Mouse (Mus musculus) midbrain, embryonic 14.5 days (tissue): ENCODE results near the gene Lsamp. TPM values are rescaled to one million over a fixed set of nuclear protein-coding genes. Genes with fewer than 3 reads are reported as not detected.
A peak's percentile ranks its signal among the peaks of the same experiment; 100 is the strongest.

Source experiments
- ATAC-seq: fragments of 200-750 bp; cut with Nextera tagmentation; 2 replicates; pipeline ENCODE4 v1.8.0; 2017; ENCODE audit warnings: moderate number of reproducible peaks, moderate library complexity; ENCODE audit not compliant: low FRiP score, low TSS enrichment
- DNase-seq: peaks from one replicate; pipeline ENCODE4 v3.0.0-alpha.2; 2015
- H3K27ac ChIP-seq: fragments of 300-500 bp; sonication (generic); replicated peaks from 2 replicates; pipeline ENCODE4 v1.5.1; 2014; ENCODE audit warnings: mild to moderate bottlenecking, low read depth, low read length, moderate library complexity
- H3K27me3 ChIP-seq: fragments of 300-500 bp; sonication (generic); 2 replicates; pipeline ENCODE4 v1.6.1; 2014; ENCODE audit warnings: low read length, control low read depth, mixed read lengths; ENCODE audit not compliant: control insufficient read depth, insufficient read depth
- H3K36me3 ChIP-seq: fragments of 300-500 bp; sonication (generic); 2 replicates; pipeline ENCODE4 v1.6.1; 2014; ENCODE audit warnings: low read length, control low read depth; ENCODE audit not compliant: control insufficient read depth, insufficient read depth
- H3K4me1 ChIP-seq: fragments of 300-500 bp; sonication (generic); 2 replicates; pipeline ENCODE4 v1.6.1; 2014; ENCODE audit warnings: mild to moderate bottlenecking, antibody characterized with exemption, low read length, control low read depth; ENCODE audit not compliant: control insufficient read depth, insufficient read depth
- H3K4me2 ChIP-seq: fragments of 300-500 bp; sonication (generic); 2 replicates; pipeline ENCODE4 v1.6.1; 2014; ENCODE audit warnings: mild to moderate bottlenecking, low read length, moderate library complexity
- H3K4me3 ChIP-seq: fragments of 300-500 bp; sonication (generic); replicated peaks from 2 replicates; pipeline ENCODE4 v1.5.1; 2014; ENCODE audit warnings: low read depth, low read length
- H3K9ac ChIP-seq: fragments of 300-500 bp; sonication (generic); replicated peaks from 2 replicates; pipeline ENCODE4 v1.6.1; 2014; ENCODE audit warnings: mild to moderate bottlenecking, low read length, moderate library complexity
- H3K9me3 ChIP-seq: fragments of 300-500 bp; sonication (generic); 2 replicates; pipeline ENCODE4 v1.6.1; 2016; ENCODE audit warnings: low read length, control low read depth, mixed read lengths; ENCODE audit not compliant: control insufficient read depth
- WGBS: fragments of 180-500 bp; shearing (Covaris S2); extraction: QIAGEN DNeasy Blood & Tissue Kit; methylation state at CpG from one replicate; pipeline ENCODE4 v1.1.7; 2014; 5-methylcytosine and 5-hydroxymethylcytosine counted together
- polyA plus RNA-seq: library from polyadenylated mRNA; unstranded; fragments of >200 nt; fragmentation: Nextera tagmentation; extraction: Ambion mirVana; gene quantifications from 2 replicates; pipeline ENCODE4 v1.2.1, GENCODE M21; 2014

The Lsamp gene
- polyA plus RNA-seq, 1 experiment from 2014 or later, result 79.5 TPM

DNA sequence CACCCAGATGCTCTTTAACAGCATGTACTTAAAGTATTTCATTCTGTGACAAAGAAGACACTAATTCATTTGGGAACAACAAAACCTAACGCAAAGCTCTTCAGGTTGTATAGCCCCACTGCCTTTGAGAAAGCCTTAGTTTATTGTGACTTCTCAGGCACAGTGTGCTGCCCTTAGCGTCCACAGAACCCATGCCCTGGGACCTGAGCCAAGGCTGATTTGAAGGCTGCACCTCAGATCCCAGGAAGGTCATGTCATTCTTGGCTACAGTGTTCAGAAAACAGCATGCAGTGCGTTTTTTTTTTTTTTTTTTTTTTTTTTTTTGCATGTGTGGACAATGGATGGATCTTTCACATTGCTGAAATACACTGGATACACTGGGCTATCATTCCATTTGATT lies 210.2 kb downstream of the Lsamp start:
- no peak overlapping the region for H3K27ac ChIP-seq
- H3K4me1 ChIP-seq, result no peaks in the 10 kb centered on the region
- DNase-seq (peak; percentile 9), ATAC-seq (no peak)
- 55% methylated on average over 3 of the region's 3 CpGs for WGBS
- H3K36me3 ChIP-seq, result no peaks in the 10 kb centered on the region
- H3K4me2 ChIP-seq, result no peak overlapping the region
- no peaks in the 10 kb centered on the region for H3K27me3 ChIP-seq
- H3K4me3 ChIP-seq, result no peak overlapping the region
- H3K9me3 ChIP-seq, result no peaks in the 10 kb centered on the region
- no peak overlapping the region for H3K9ac ChIP-seq

DNA sequence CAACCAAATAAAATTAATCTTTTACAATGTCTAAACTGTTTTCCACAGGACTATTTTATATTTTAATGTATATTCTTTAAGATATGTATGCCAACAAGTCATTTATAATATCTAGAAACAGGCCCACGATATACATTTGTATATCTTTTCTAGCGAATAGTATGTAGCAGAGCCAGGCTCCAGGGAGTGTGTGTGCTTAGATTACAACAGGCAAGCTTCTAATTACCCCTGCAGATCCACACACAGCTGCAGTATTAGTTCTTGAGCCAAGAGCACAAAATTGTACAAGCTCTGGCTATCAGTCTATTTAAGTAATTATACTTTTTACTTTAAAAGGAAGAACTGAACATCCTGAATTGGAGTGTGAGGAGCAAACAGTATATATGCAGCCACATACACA lies 210.7 kb downstream of the Lsamp start:
- no peak for ATAC-seq
- Histone ChIP-seq H3K36me3 (no peaks in the 10 kb centered on the region), H3K27ac (no peak overlapping the region), H3K9me3 (no peaks in the 10 kb centered on the region), H3K4me2 (no peak overlapping the region), H3K4me1 (no peaks in the 10 kb centered on the region), H3K27me3 (no peaks in the 10 kb centered on the region), H3K4me3 (no peak overlapping the region), H3K9ac (no peak overlapping the region)
- WGBS, result 84% methylated on average over 2 of the region's 2 CpGs
- no peak for DNase-seq

- Histone ChIP-seq H3K27me3 (no peaks in the 10 kb centered on the region), H3K27ac (no peak overlapping the region), H3K4me3 (no peak overlapping the region), H3K9me3 (no peaks in the 10 kb centered on the region), H3K4me1 (no peaks in the 10 kb centered on the region; the same call in 1 of the 2 replicates), H3K36me3 (no peaks in the 10 kb centered on the region), H3K9ac (no peak overlapping the region), H3K4me2 (no peak overlapping the region)
- 86% methylated on average over 5 of the region's 5 CpGs for WGBS
- ATAC-seq (no peak; the same call in 1 of the 2 replicates), DNase-seq (no peak)
Measured at GRCm38 (mm10) chr16:40228627-40229026, 244.5 kb downstream of the Lsamp start.

DNA sequence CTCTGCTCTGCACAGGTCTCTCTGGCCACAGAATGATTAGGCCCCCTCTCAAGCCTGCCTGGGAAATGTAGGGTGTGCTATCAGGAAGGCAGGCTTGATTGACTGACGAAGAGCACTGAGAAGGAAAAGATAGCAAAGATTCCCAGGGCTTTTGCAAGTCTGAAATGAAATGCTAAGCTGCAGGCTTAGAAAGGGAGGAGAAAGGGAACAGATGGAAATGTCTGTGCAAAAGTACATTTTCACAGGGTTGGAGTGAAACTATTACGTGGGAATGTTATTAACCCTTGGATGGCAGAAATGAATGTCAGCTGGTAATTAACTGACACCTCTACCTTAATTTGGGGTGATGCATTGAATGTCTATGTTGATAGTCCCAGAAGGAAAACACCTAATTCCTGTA lies 248.9 kb downstream of the Lsamp start:
- DNase-seq (no peak), ATAC-seq (no peak)
- Histone ChIP-seq H3K27me3 (no peaks in the 10 kb centered on the region), H3K27ac (no peak overlapping the region), H3K4me1 (no peaks in the 10 kb centered on the region; the same call in none of the 2 replicates), H3K9ac (no peak overlapping the region), H3K4me2 (no peak overlapping the region), H3K4me3 (no peak overlapping the region), H3K9me3 (no peaks in the 10 kb centered on the region), H3K36me3 (no peaks in the 10 kb centered on the region)
- 54% methylated on average over 2 of the region's 2 CpGs for WGBS

- Histone ChIP-seq H3K27ac (no peak overlapping the region), H3K36me3 (no peaks in the 10 kb centered on the region), H3K27me3 (no peaks in the 10 kb centered on the region), H3K4me2 (no peak overlapping the region), H3K9me3 (no peaks in the 10 kb centered on the region), H3K4me3 (no peak overlapping the region), H3K9ac (no peak overlapping the region), H3K4me1 (no peaks in the 10 kb centered on the region; the same call in none of the 2 replicates)
- WGBS, result 69% methylated on average over 13 of the region's 13 CpGs
- no peak for ATAC-seq
- no peak for DNase-seq
Measured at GRCm38 (mm10) chr16:40234151-40234895, 250.2 kb downstream of the Lsamp start.

DNA sequence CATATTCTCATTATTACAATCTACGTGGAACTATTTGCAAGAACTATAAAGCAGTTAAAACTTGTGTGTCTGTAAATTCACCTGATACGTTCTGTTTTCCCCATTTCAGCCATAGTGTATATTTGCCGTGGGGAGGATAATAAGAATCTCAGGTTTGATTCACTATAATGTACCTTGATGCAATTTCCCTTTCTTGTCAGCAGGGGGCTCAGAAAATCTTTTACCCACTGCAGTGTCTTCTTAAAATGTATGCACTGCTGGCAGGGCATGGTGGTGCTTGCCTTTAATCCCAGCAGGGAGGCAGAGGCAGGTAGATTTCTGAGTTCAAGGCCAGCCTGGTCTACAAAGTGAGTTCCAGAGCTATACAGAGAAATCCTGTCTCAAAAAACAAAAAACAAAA lies 287.7 kb downstream of the Lsamp start:
- H3K9me3 ChIP-seq, result no peaks in the 10 kb centered on the region
- H3K27ac ChIP-seq, result no peak overlapping the region
- no peak overlapping the region for H3K9ac ChIP-seq
- H3K27me3 ChIP-seq, result no peaks in the 10 kb centered on the region
- WGBS, result 90% methylated on average over 3 of the region's 3 CpGs
- no peaks in the 10 kb centered on the region for H3K36me3 ChIP-seq
- ATAC-seq, result no peak
- no peak overlapping the region for H3K4me2 ChIP-seq
- H3K4me3 ChIP-seq, result no peak overlapping the region
- no peak for DNase-seq
- no peaks in the 10 kb centered on the region for H3K4me1 ChIP-seq

DNA sequence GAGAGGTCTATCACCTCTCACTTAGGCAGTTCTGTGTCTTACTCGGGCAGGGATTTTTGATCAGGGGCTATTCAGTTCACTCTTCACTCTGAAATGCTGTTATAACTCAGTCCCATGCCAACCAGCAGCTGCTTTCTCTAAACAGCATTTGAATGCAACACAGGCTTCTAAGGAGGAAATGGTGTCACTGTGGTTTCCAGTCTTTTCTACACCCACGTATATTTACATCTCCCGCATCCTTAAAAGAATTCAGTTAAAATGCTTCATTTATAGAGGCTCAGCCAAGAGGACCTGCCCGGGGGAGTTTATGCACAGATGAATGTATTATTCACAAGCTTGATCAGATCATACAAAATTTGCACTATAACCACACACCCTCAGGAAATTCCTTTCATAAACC lies 306.0 kb downstream of the Lsamp start:
- no peaks in the 10 kb centered on the region for H3K9me3 ChIP-seq
- no peaks in the 10 kb centered on the region for H3K27me3 ChIP-seq
- H3K27ac ChIP-seq, result no peak overlapping the region
- H3K4me3 ChIP-seq, result no peak overlapping the region
- H3K36me3 ChIP-seq, result no peaks in the 10 kb centered on the region
- DNase-seq, result peak; percentile 46
- 51% methylated on average over 4 of the region's 4 CpGs for WGBS
- no peak overlapping the region for H3K4me2 ChIP-seq
- H3K4me1 ChIP-seq, result peaks cover 5% of the 10 kb centered on the region; the same call in 1 of the 2 replicates
- no peak overlapping the region for H3K9ac ChIP-seq
- no peak for ATAC-seq

DNA sequence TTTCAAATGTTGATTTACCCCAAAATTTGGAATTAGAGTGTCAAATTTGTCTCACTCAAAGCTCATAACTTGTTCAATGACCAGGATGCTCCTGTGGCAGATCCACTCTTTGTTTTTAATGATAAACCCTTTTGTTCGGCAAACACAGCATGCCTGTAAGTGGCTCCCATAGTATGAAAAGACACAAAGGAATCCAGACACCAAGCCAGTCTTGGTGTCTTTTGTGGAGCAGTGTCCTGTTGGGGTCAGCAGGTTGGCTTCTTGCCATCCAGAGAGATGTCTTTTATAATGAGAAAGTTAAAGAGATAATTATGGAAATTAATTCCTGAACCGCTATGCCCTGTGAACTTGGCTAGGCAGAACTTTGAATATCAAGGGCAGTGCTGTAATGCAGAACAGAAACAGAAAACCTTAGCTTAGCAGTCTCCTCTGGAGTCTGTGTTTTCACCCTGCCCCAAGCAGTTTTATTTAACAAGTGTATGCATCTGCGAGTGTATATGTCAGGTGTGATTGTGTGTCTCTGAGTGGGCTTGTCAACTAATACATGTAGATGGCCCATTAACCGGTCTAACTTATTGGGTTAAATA lies 310.2 kb downstream of the Lsamp start:
- Histone ChIP-seq H3K27me3 (no peaks in the 10 kb centered on the region), H3K4me3 (no peak overlapping the region), H3K9ac (no peak overlapping the region), H3K4me1 (peaks cover 5% of the 10 kb centered on the region; the same call in 1 of the 2 replicates), H3K27ac (no peak overlapping the region), H3K36me3 (no peaks in the 10 kb centered on the region), H3K9me3 (no peaks in the 10 kb centered on the region), H3K4me2 (no peak overlapping the region)
- 19% methylated on average over 4 of the region's 4 CpGs for WGBS
- DNase-seq (peak; percentile 34), ATAC-seq (peak; percentile 24; the same call in 1 of the 2 replicates)

GRCm38 (mm10) chr16:40295240-40295639 lies 311.1 kb downstream of the Lsamp start:
- 83% methylated on average over 7 of the region's 7 CpGs for WGBS
- Histone ChIP-seq H3K4me1 (peaks cover 5% of the 10 kb centered on the region; the same call in 1 of the 2 replicates), H3K4me3 (no peak overlapping the region), H3K36me3 (no peaks in the 10 kb centered on the region), H3K27ac (no peak overlapping the region), H3K27me3 (no peaks in the 10 kb centered on the region), H3K9ac (no peak overlapping the region), H3K9me3 (no peaks in the 10 kb centered on the region), H3K4me2 (no peak overlapping the region)
- ATAC-seq, result no peak
- DNase-seq, result no peak
